9 mouse cellular contexts compared by ENCODE assay signal in genomic region chr7:97695441-97695840, GRCm38 (mm10). TPM values are rescaled to one million over a fixed set of nuclear protein-coding genes. Genes with fewer than 3 reads are reported as not detected.
A peak's percentile ranks its signal among the peaks of the same experiment; 100 is the strongest.
DNase-seq lines count a peak whose midpoint lies in the region; ATAC-seq and TF ChIP-seq lines count a peak whose summit lies in the region.
"Had no signal": no experiment of that assay in that cellular context is flagged by ENCODE, and none has a peak within 500 bp of the region (broad histone marks: within the 10 kb centered on the region; RNA-seq: fewer than 3 reads in every experiment).

No protein-coding gene starts in this region.

- no peak for TF ChIP-seq CTCF in lung, embryonic 14.5 days (IDR thresholded peaks at IDR 0.05; ENCODE audit: low read depth)

- H3K4me2 ChIP-seq in embryonic facial prominence, embryonic 14.5 days (ENCODE audit: low read depth, low read length): peak overlapping the region; percentile 57
- H3K4me2 ChIP-seq in lung, embryonic 14.5 days: peak overlapping the region; percentile 80
- peak overlapping the region; percentile 77 for H3K4me2 ChIP-seq in hindbrain, embryonic 12.5 days (replicated peaks)
- peak overlapping the region; percentile 77 for H3K4me2 ChIP-seq in midbrain, embryonic 14.5 days (ENCODE audit: low read length)

- WGBS in embryonic facial prominence, embryonic 14.5 days: 100% methylated on average over 1 of the region's 1 CpGs
- 91% methylated on average over 1 of the region's 1 CpGs for WGBS in embryonic facial prominence, embryonic 10.5 days
- WGBS in lung, embryonic 14.5 days: 93% methylated on average over 1 of the region's 1 CpGs
- WGBS in hindbrain, embryonic 12.5 days: 96% methylated on average over 1 of the region's 1 CpGs
- WGBS in midbrain, embryonic 14.5 days: 98% methylated on average over 1 of the region's 1 CpGs

- peaks cover 12% of the 10 kb centered on the region for H3K4me1 ChIP-seq in embryonic facial prominence, embryonic 14.5 days (ENCODE audit: control insufficient read depth, insufficient read depth, low read length)
- H3K4me1 ChIP-seq in embryonic facial prominence, embryonic 10.5 days: peaks cover 16% of the 10 kb centered on the region
- H3K4me1 ChIP-seq in lung, embryonic 14.5 days (ENCODE audit: insufficient read depth): peaks cover 4% of the 10 kb centered on the region; the same call in 1 of the 2 replicates
- H3K4me1 ChIP-seq in hindbrain, embryonic 12.5 days: peaks cover 15% of the 10 kb centered on the region
- H3K4me1 ChIP-seq in midbrain, embryonic 14.5 days (ENCODE audit: control insufficient read depth, insufficient read depth, low read length): peaks cover 11% of the 10 kb centered on the region; the same call in 1 of the 2 replicates

- no peak for ATAC-seq in embryonic facial prominence, embryonic 14.5 days (ENCODE audit: low read depth)
- ATAC-seq in lung, embryonic 14.5 days (ENCODE audit: insufficient read depth): no peak
- no peak for ATAC-seq in hindbrain, embryonic 12.5 days (ENCODE audit: low FRiP score)
- no peak for ATAC-seq in midbrain, embryonic 14.5 days (ENCODE audit: low FRiP score, low TSS enrichment)

- H3K27me3 ChIP-seq in embryonic facial prominence, embryonic 14.5 days (replicated peaks; ENCODE audit: control insufficient read depth, insufficient read depth, low read length): no peaks in the 10 kb centered on the region
- H3K27me3 ChIP-seq in embryonic facial prominence, embryonic 10.5 days (replicated peaks; ENCODE audit: low read depth, poor library complexity, severe bottlenecking): no peaks in the 10 kb centered on the region
- no peaks in the 10 kb centered on the region for H3K27me3 ChIP-seq in lung, embryonic 14.5 days (ENCODE audit: insufficient read depth, low read length)
- no peaks in the 10 kb centered on the region for H3K27me3 ChIP-seq in hindbrain, embryonic 12.5 days
- H3K27me3 ChIP-seq in midbrain, embryonic 14.5 days (ENCODE audit: control insufficient read depth, insufficient read depth, low read length): no peaks in the 10 kb centered on the region

- no peaks in the 10 kb centered on the region for H3K9me3 ChIP-seq in embryonic facial prominence, embryonic 14.5 days (ENCODE audit: control insufficient read depth, low read length)
- H3K9me3 ChIP-seq in embryonic facial prominence, embryonic 10.5 days: peaks cover 5% of the 10 kb centered on the region; the same call in 1 of the 2 replicates
- H3K9me3 ChIP-seq in lung, embryonic 14.5 days (ENCODE audit: low read depth, low read length): no peaks in the 10 kb centered on the region
- H3K9me3 ChIP-seq in hindbrain, embryonic 12.5 days (replicated peaks): no peaks in the 10 kb centered on the region
- H3K9me3 ChIP-seq in midbrain, embryonic 14.5 days (ENCODE audit: control insufficient read depth, low read length): no peaks in the 10 kb centered on the region

- no peak overlapping the region for H3K9ac ChIP-seq in embryonic facial prominence, embryonic 14.5 days (ENCODE audit: low read depth, low read length)
- H3K9ac ChIP-seq in lung, embryonic 14.5 days: no peak overlapping the region
- H3K9ac ChIP-seq in hindbrain, embryonic 12.5 days: no peak overlapping the region
- no peak overlapping the region for H3K9ac ChIP-seq in midbrain, embryonic 14.5 days (replicated peaks; ENCODE audit: low read length)

- H3K36me3 ChIP-seq in embryonic facial prominence, embryonic 14.5 days (ENCODE audit: control insufficient read depth, insufficient read depth, low read length): peaks cover 13% of the 10 kb centered on the region; the same call in 1 of the 2 replicates
- H3K36me3 ChIP-seq in embryonic facial prominence, embryonic 10.5 days (replicated peaks): peaks cover 24% of the 10 kb centered on the region
- no peaks in the 10 kb centered on the region for H3K36me3 ChIP-seq in lung, embryonic 14.5 days (ENCODE audit: insufficient read depth)
- H3K36me3 ChIP-seq in hindbrain, embryonic 12.5 days: peaks cover 15% of the 10 kb centered on the region
- 0 out of 2 replicates have a peak, but pooled peaks cover 6% of the 10 kb centered on the region for H3K36me3 ChIP-seq in midbrain, embryonic 14.5 days (ENCODE audit: control insufficient read depth, insufficient read depth, low read length)

- H3K4me3 ChIP-seq in embryonic facial prominence, embryonic 14.5 days (ENCODE audit: low read depth, low read length): no peak overlapping the region
- H3K4me3 ChIP-seq in embryonic facial prominence, embryonic 10.5 days: no peak overlapping the region
- no peak overlapping the region for H3K4me3 ChIP-seq in lung, embryonic 14.5 days (ENCODE audit: low read depth, low read length)
- no peak overlapping the region for H3K4me3 ChIP-seq in hindbrain, embryonic 12.5 days
- H3K4me3 ChIP-seq in midbrain, embryonic 14.5 days (replicated peaks; ENCODE audit: low read depth, low read length): peak overlapping the region; percentile 99; the same call in 1 of the 2 replicates

- H3K27ac ChIP-seq in embryonic facial prominence, embryonic 14.5 days (replicated peaks; ENCODE audit: low read depth, low read length): no peak overlapping the region
- H3K27ac ChIP-seq in embryonic facial prominence, embryonic 10.5 days (replicated peaks): no peak overlapping the region
- no peak overlapping the region for H3K27ac ChIP-seq in lung, embryonic 14.5 days (ENCODE audit: low read depth)
- no peak overlapping the region for H3K27ac ChIP-seq in hindbrain, embryonic 12.5 days
- no peak overlapping the region for H3K27ac ChIP-seq in midbrain, embryonic 14.5 days (replicated peaks; ENCODE audit: low read depth, low read length)

- no peak for DNase-seq in embryonic facial prominence, embryonic 14.5 days (ENCODE audit: low spot score)
- no peak for DNase-seq in embryonic facial prominence, embryonic 10.5 days (ENCODE audit: low spot score)
- no peak for DNase-seq in lung, embryonic 14.5 days
- no peak for DNase-seq in lung, adult 18-20 months
- no peak for DNase-seq in midbrain, embryonic 14.5 days
- no peak for DNase-seq in adrenal gland, postnatal 4 days (ENCODE audit: low spot score in 2 of 2)
- DNase-seq in right cerebral cortex, postnatal 14 days: no peak
- DNase-seq: lung, adult 2 months had no signal

RNA-seq across cellular contexts. Expression of gene Clns1a, which starts 1.0 kb away (rescaled TPM):
- 162 and 182 TPM in 2 replicates for polyA plus RNA-seq in embryonic facial prominence, embryonic 14.5 days (2014; fragmentation: Nextera tagmentation; extraction: Ambion mirVana)
- polyA plus RNA-seq in embryonic facial prominence, embryonic 10.5 days (2016; fragmentation: Nextera tagmentation; extraction: Ambion mirVana): 296 and 321 TPM in 2 replicates
- 213 and 214 TPM in 2 replicates for polyA plus RNA-seq in lung, embryonic 14.5 days (2014; fragmentation: Nextera tagmentation; extraction: Ambion mirVana)
- 197 TPM in 2 replicates for polyA plus RNA-seq in hindbrain, embryonic 12.5 days (2016; fragmentation: Nextera tagmentation; extraction: Ambion mirVana)
- polyA plus RNA-seq in midbrain, embryonic 14.5 days (2014; fragmentation: Nextera tagmentation; extraction: Ambion mirVana): 190 and 195 TPM in 2 replicates
- total RNA-seq in adrenal gland, postnatal 4 days (2021): 10 to 100 TPM; 67.6 to 68.5 TPM

RNA-seq across cellular contexts. Expression of gene Aqp11, which starts 42.6 kb away (rescaled TPM):
- 4.4 and 4.7 TPM in 2 replicates for polyA plus RNA-seq in embryonic facial prominence, embryonic 14.5 days (2014; fragmentation: Nextera tagmentation; extraction: Ambion mirVana)
- 3.2 and 4.0 TPM in 2 replicates for polyA plus RNA-seq in embryonic facial prominence, embryonic 10.5 days (2016; fragmentation: Nextera tagmentation; extraction: Ambion mirVana)
- 3.2 and 3.9 TPM in 2 replicates for polyA plus RNA-seq in lung, embryonic 14.5 days (2014; fragmentation: Nextera tagmentation; extraction: Ambion mirVana)
- 6.2 TPM in 2 replicates for polyA plus RNA-seq in hindbrain, embryonic 12.5 days (2016; fragmentation: Nextera tagmentation; extraction: Ambion mirVana)
- 17.2 and 18.5 TPM in 2 replicates for polyA plus RNA-seq in midbrain, embryonic 14.5 days (2014; fragmentation: Nextera tagmentation; extraction: Ambion mirVana)
- total RNA-seq in adrenal gland, postnatal 4 days (2021): 10 to 100 TPM in 1 of 2 experiments, 1 to 10 TPM in 1; 8.9 to 10.3 TPM
